Mouse (Mus musculus) hindbrain, postnatal 0 days (tissue): ENCODE results near the gene Scarb2. TPM values are rescaled to one million over a fixed set of nuclear protein-coding genes. Genes with fewer than 3 reads are reported as not detected.

Experiments used
- ATAC-seq: fragments of 200-750 bp; cut with Nextera tagmentation; 2 replicates; pipeline ENCODE4 v1.8.0; 2017; ENCODE audit warnings: mild to moderate bottlenecking, moderate TSS enrichment, moderate library complexity
- DNase-seq: peaks from one replicate; pipeline ENCODE4 v3.0.0-alpha.2; 2015; ENCODE audit warnings: low spot score
- H3K27ac ChIP-seq: fragments of 300-500 bp; sonication (generic); 2 replicates; pipeline ENCODE4 v1.5.1; 2014; ENCODE audit warnings: mild to moderate bottlenecking
- H3K27me3 ChIP-seq: fragments of 300-500 bp; sonication (generic); 2 replicates; pipeline ENCODE4 v1.6.1; 2014; ENCODE audit warnings: low read length, mixed read lengths; ENCODE audit not compliant: insufficient read depth
- H3K36me3 ChIP-seq: fragments of 300-500 bp; sonication (generic); 2 replicates; pipeline ENCODE4 v1.6.1; 2014; ENCODE audit warnings: low read length, mixed read lengths; ENCODE audit not compliant: insufficient read depth
- H3K4me1 ChIP-seq: fragments of 300-500 bp; sonication (generic); 2 replicates; pipeline ENCODE4 v1.6.1; 2014; ENCODE audit warnings: antibody characterized with exemption, low read length, mixed read lengths; ENCODE audit not compliant: insufficient read depth
- H3K4me2 ChIP-seq: fragments of 300-500 bp; sonication (generic); 2 replicates; pipeline ENCODE4 v1.6.1; 2014; ENCODE audit warnings: low read depth, mild to moderate bottlenecking, low read length, moderate library complexity, mixed read lengths
- H3K4me3 ChIP-seq: fragments of 300-500 bp; sonication (generic); 2 replicates; pipeline ENCODE4 v1.5.1; 2014; ENCODE audit warnings: low read length
- H3K9ac ChIP-seq: fragments of 300-500 bp; sonication (generic); replicated peaks from 2 replicates; pipeline ENCODE4 v1.6.1; 2014; ENCODE audit warnings: mild to moderate bottlenecking, low read length, moderate library complexity, mixed read lengths
- H3K9me3 ChIP-seq: fragments of 300-500 bp; sonication (generic); 2 replicates; pipeline ENCODE4 v1.6.1; 2016; ENCODE audit warnings: low read length, mixed read lengths
- CTCF ChIP-seq: IDR thresholded peaks from 2 replicates; pipeline ENCODE4 v1.5.1; 2016; ENCODE audit warnings: antibody characterized with exemption, control low read depth, low read depth
- WGBS: fragments of 180-500 bp; shearing (Covaris S2); extraction: QIAGEN DNeasy Blood & Tissue Kit; methylation state at CpG from one replicate; pipeline ENCODE4 v1.1.7; 2014; 5-methylcytosine and 5-hydroxymethylcytosine counted together
- microRNA-seq, 2 experiments: library from miRNA; unstranded; fragments of <30 nt; microRNA quantifications; one replicate each; pipeline ENCODE4; 2016
- polyA plus RNA-seq: library from polyadenylated mRNA; unstranded; fragments of >200 nt; fragmentation: Nextera tagmentation; extraction: Ambion mirVana; gene quantifications from 2 replicates; pipeline ENCODE4 v1.2.1, GENCODE M21; 2015
- total RNA-seq: library from RNA; depleted of rRNA; stranded (reverse); fragments of >200 nt; gene quantifications from 2 replicates; pipeline ENCODE4 v1.2.3, GENCODE M21; 2014; rRNA removed

The Scarb2 gene
- total and polyA plus RNA-seq, 2 experiments from 2014 or later: 21.7 to 112 TPM

DNA sequence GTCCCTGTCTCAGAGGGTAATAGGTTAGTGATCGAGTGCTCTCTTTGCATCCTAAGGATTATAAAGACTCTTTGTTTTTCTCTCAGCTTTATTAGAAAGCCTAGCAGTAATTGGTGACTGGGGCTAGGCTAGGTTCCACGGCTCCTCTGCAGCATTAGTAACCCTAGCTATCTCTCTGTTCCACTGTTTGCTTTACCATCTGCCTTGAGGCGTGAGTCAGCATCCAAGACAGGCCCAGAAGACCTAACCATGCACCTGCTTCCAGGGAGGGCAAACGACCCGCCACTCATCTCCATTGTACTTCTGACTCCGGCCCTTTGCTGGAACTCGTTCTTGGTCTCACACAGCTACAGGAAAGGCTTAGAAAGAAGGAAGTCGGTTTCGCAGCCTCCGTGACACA is 112.8 kb downstream of the Scarb2 start:
- 67% methylated on average over 10 of the region's 10 CpGs for WGBS
- H3K9ac ChIP-seq: no peak overlapping the region
- ATAC-seq (no peak), DNase-seq (no peak)
- H3K4me1 ChIP-seq: no peaks in the 10 kb centered on the region
- no peaks in the 10 kb centered on the region for H3K36me3 ChIP-seq
- no peak overlapping the region for H3K4me2 ChIP-seq
- no peaks in the 10 kb centered on the region for H3K9me3 ChIP-seq
- no peak for TF ChIP-seq CTCF
- no peak overlapping the region for H3K4me3 ChIP-seq
- H3K27ac ChIP-seq: no peak overlapping the region
- peaks cover 16% of the 10 kb centered on the region; the same call in 1 of the 2 replicates for H3K27me3 ChIP-seq

DNA sequence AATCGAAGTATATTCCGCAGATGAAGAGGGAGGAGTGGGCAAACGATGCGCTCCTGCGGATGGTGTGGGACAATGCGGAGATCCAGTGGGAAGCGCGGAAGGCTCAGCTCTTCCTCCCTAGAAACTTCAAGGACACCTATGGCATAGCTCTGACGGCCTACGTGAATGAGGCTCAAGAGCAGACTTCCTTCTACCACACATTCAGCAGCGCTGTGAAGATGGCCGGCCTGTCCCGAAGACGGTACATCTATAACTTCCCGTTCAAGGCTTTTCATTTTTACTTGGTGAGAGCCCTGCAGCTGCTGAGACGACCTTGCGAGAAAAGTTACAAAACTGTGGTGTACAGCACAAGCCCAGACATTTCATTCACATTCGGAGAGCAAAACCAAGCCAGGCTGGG is 114.1 kb downstream of the Scarb2 start:
- Histone ChIP-seq H3K27ac (no peak overlapping the region), H3K4me2 (peak overlapping the region; percentile 35), H3K4me1 (no peaks in the 10 kb centered on the region), H3K9ac (no peak overlapping the region), H3K4me3 (peak overlapping the region; percentile 11), H3K27me3 (peaks cover 16% of the 10 kb centered on the region; the same call in 1 of the 2 replicates), H3K9me3 (no peaks in the 10 kb centered on the region), H3K36me3 (no peaks in the 10 kb centered on the region)
- ATAC-seq (no peak), DNase-seq (no peak)
- TF ChIP-seq CTCF: no peak
- 36% methylated on average over 18 of the region's 18 CpGs for WGBS

Small RNA genes lying within 50 kb of the gene (microRNA-seq; reads per million reads assigned to microRNA genes)
- gene Mir6415: 0 reads per million in 2 experiments

Other genes starting within 250 kb of the Scarb2 start
- 28.9 and 44.9 TPM in 2 replicates for gene Naaa, start 228.7 kb downstream of the Scarb2 start, total RNA-seq
- 29.1 TPM in 2 replicates for gene Naaa, start 228.7 kb downstream of the Scarb2 start, polyA plus RNA-seq
- gene Sdad1, start 196.4 kb downstream of the Scarb2 start, total RNA-seq: 27.3 and 28.3 TPM in 2 replicates
- 30.6 and 30.7 TPM in 2 replicates for gene Sdad1, start 196.4 kb downstream of the Scarb2 start, polyA plus RNA-seq
- gene Cxcl9, start 178.8 kb downstream of the Scarb2 start, total RNA-seq: not detected in 2 replicates
- gene Cxcl9, start 178.8 kb downstream of the Scarb2 start, polyA plus RNA-seq: not detected in 2 replicates
- gene Art3, start 175.0 kb downstream of the Scarb2 start, total RNA-seq: 1.8 and 4.1 TPM in 2 replicates
- gene Art3, start 175.0 kb downstream of the Scarb2 start, polyA plus RNA-seq: 8.0 and 10.2 TPM in 2 replicates
- not detected in 2 replicates for gene Cxcl10, start 157.9 kb downstream of the Scarb2 start, total RNA-seq
- 0.54 and 0.80 TPM in 2 replicates for gene Cxcl10, start 157.9 kb downstream of the Scarb2 start, polyA plus RNA-seq
- 72.6 and 90.2 TPM in 2 replicates for gene Nup54, start 71.6 kb downstream of the Scarb2 start, total RNA-seq
- gene Nup54, start 71.6 kb downstream of the Scarb2 start, polyA plus RNA-seq: 41.3 and 42.3 TPM in 2 replicates
- 0.68 and 1.9 TPM in 2 replicates for gene Fam47e, start 48.2 kb upstream of the Scarb2 start, total RNA-seq
- gene Fam47e, start 48.2 kb upstream of the Scarb2 start, polyA plus RNA-seq: 1.4 and 1.5 TPM in 2 replicates
- gene Stbd1, start 96.2 kb upstream of the Scarb2 start, total RNA-seq: 1.8 and 5.4 TPM in 2 replicates
- gene Stbd1, start 96.2 kb upstream of the Scarb2 start, polyA plus RNA-seq: 5.6 and 6.3 TPM in 2 replicates
- 0.26 and 0.72 TPM in 2 replicates for gene Ccdc158, start 168.4 kb upstream of the Scarb2 start, total RNA-seq
- 0.23 and 0.28 TPM in 2 replicates for gene Ccdc158, start 168.4 kb upstream of the Scarb2 start, polyA plus RNA-seq
- gene Shroom3, start 176.6 kb upstream of the Scarb2 start, total RNA-seq: 9.7 and 18.9 TPM in 2 replicates
- gene Shroom3, start 176.6 kb upstream of the Scarb2 start, polyA plus RNA-seq: 1.1 and 1.2 TPM in 2 replicates